Mouse (Mus musculus): Measurements from ENCODE around the gene Ccnk. TPM values are rescaled to one million over a fixed set of nuclear protein-coding genes. Genes with fewer than 3 reads are reported as not detected.

The Ccnk gene
- total and polyA plus RNA-seq, 2 experiments from 2014 or later = 2.1 to 12.1 TPM

DNA sequence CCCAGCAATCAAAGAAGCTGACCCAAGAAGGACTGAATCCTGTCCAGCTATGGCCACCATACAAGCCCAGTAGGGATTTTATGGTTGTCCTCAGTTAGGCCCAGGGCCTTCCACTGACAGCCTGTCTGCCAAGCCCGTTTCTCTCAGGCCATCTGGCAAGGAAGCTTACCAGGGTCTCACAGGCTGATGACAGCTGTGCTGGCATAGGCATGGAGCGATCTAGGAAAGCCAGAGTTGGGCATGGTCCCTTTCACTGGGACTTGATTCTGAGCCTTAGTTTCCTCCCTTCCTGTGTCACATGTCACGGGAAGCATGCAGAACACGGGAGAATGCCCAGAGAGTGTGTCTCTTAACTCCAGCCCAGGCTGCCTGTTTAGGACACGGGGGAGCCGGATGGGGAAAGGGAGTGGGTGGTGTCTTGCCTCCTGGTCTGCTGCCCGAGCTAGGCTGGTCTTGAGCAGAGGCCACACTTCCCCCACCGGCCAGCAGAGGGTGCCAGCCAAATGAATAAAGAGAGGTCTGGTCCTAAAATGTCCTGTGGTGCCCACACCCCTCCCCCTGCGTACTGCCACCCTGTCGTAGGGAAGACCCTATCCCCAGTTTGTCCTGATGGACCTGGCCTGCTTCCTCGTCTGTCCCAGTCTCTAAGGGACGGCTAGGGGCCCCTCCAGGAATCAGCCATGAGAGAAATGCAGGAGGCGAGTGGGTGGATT lies 29.5 kb downstream of the Ccnk start:
- no peaks in the 10 kb centered on the region for H3K9me3 ChIP-seq (ENCODE audit: low read length)
- H3K27ac ChIP-seq (ENCODE audit: low read depth, low read length) = no peak overlapping the region
- H3K27me3 ChIP-seq (ENCODE audit: insufficient read depth, low read length) = no peaks in the 10 kb centered on the region
- H3K9ac ChIP-seq (replicated peaks; ENCODE audit: low read length, poor library complexity, severe bottlenecking) = no peak overlapping the region
- H3K4me3 ChIP-seq (ENCODE audit: low read depth, low read length) = no peak overlapping the region
- WGBS = 31% methylated on average over 12 of the region's 13 CpGs
- TF ChIP-seq CTCF (IDR thresholded peaks at IDR 0.05) = peak; percentile 86
- H3K36me3 ChIP-seq (ENCODE audit: insufficient read depth, low read length) = peaks cover 29% of the 10 kb centered on the region
- DNase-seq (ENCODE audit: low spot score) = peak; percentile 81
- H3K4me2 ChIP-seq (ENCODE audit: low read depth, low read length, poor library complexity, severe bottlenecking) = no peak overlapping the region
- no peaks in the 10 kb centered on the region; the same call in 1 of the 2 replicates for H3K4me1 ChIP-seq (ENCODE audit: insufficient read depth, low read length)
- no peak for ATAC-seq (ENCODE audit: low FRiP score)

DNA sequence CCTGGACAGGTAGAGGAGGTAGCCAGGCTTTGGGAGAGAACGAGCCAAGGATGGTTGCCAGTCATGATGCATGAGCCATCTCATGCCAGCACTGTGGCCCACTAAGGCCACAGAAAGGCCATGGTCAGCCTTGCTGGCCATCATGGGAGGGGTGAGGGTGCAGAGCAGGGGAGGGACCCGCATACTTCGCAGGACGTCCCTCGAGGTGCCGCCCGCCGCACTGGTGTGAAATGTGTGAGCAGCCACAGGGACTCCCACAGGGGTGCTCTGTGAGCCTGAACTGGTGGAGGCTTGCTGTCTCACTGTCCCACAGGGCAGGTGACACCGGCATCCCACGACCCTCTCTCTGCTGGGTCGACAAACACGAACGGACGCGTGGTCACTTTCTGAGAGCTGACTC lies 31.2 kb downstream of the Ccnk start:
- 94% methylated on average over 15 of the region's 15 CpGs for WGBS
- no peak for TF ChIP-seq CTCF (IDR thresholded peaks at IDR 0.05)
- no peaks in the 10 kb centered on the region for H3K27me3 ChIP-seq (ENCODE audit: insufficient read depth, low read length)
- H3K4me2 ChIP-seq (ENCODE audit: low read depth, low read length, poor library complexity, severe bottlenecking) = no peak overlapping the region
- no peak overlapping the region for H3K27ac ChIP-seq (ENCODE audit: low read depth, low read length)
- ATAC-seq (ENCODE audit: low FRiP score) (no peak), DNase-seq (ENCODE audit: low spot score) (no peak)
- no peaks in the 10 kb centered on the region for H3K9me3 ChIP-seq (ENCODE audit: low read length)
- H3K4me1 ChIP-seq (ENCODE audit: insufficient read depth, low read length) = no peaks in the 10 kb centered on the region; the same call in 1 of the 2 replicates
- no peak overlapping the region for H3K4me3 ChIP-seq (ENCODE audit: low read depth, low read length)
- H3K9ac ChIP-seq (replicated peaks; ENCODE audit: low read length, poor library complexity, severe bottlenecking) = no peak overlapping the region
- H3K36me3 ChIP-seq (ENCODE audit: insufficient read depth, low read length) = peaks cover 15% of the 10 kb centered on the region; the same call in 1 of the 2 replicates

DNA sequence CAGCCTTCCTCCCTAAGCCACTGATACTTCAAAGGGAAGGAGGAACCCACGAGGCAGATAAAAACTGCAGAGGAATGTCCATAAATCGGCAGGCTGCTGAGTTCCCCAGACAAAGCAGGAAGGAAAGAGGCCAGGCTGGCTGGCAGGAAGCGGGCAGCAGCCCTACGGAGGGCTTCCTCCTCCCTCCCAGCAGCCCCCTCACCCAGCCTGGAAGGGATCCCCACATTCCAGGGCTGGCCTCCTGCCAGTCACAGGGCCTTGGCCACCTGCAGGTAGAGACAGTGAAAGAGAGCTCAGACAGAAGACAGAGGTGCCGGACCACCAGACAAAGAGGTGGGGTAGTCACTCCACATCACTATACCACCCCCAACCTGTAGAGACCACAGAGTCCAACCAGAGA lies 32.7 kb downstream of the Ccnk start:
- Histone ChIP-seq H3K4me1 (ENCODE audit: insufficient read depth, low read length) (peaks cover 4% of the 10 kb centered on the region; the same call in 1 of the 2 replicates), H3K9ac (replicated peaks; ENCODE audit: low read length, poor library complexity, severe bottlenecking) (no peak overlapping the region), H3K9me3 (ENCODE audit: low read length) (no peaks in the 10 kb centered on the region), H3K27ac (ENCODE audit: low read depth, low read length) (no peak overlapping the region), H3K4me2 (ENCODE audit: low read depth, low read length, poor library complexity, severe bottlenecking) (no peak overlapping the region), H3K4me3 (ENCODE audit: low read depth, low read length) (no peak overlapping the region), H3K27me3 (ENCODE audit: insufficient read depth, low read length) (no peaks in the 10 kb centered on the region), H3K36me3 (ENCODE audit: insufficient read depth, low read length) (0 out of 2 replicates have a peak, but pooled peaks cover 7% of the 10 kb centered on the region)
- TF ChIP-seq CTCF (IDR thresholded peaks at IDR 0.05) = no peak
- ATAC-seq (ENCODE audit: low FRiP score) = no peak
- 46% methylated on average over 5 of the region's 5 CpGs for WGBS
- no peak for DNase-seq (ENCODE audit: low spot score)

DNA sequence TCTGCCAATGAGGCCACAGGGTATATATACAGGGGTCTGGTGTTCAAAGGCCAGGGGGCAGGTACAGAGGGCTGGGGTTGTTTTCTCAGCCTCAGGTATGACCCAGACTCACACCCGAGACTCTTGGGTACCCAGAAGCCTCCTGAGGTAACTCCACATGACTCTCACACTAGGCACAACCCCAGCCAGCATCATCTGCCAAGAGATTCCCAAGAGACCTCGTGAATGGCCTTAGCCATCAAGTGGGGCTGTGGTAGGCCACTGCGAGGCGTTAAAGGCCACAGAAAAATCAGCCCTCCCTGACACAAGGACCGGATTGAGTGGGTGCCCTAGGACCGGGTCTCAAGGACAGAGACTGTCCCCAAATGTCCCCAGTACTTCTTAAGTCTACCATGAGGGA lies 33.1 kb downstream of the Ccnk start:
- no peaks in the 10 kb centered on the region for H3K9me3 ChIP-seq (ENCODE audit: low read length)
- TF ChIP-seq CTCF (IDR thresholded peaks at IDR 0.05) = no peak
- H3K4me2 ChIP-seq (ENCODE audit: low read depth, low read length, poor library complexity, severe bottlenecking) = no peak overlapping the region
- H3K4me3 ChIP-seq (ENCODE audit: low read depth, low read length) = no peak overlapping the region
- no peak overlapping the region for H3K27ac ChIP-seq (ENCODE audit: low read depth, low read length)
- no peak for ATAC-seq (ENCODE audit: low FRiP score)
- no peaks in the 10 kb centered on the region for H3K27me3 ChIP-seq (ENCODE audit: insufficient read depth, low read length)
- H3K4me1 ChIP-seq (ENCODE audit: insufficient read depth, low read length) = peaks cover 4% of the 10 kb centered on the region; the same call in 1 of the 2 replicates
- 0 out of 2 replicates have a peak, but pooled peaks cover 4% of the 10 kb centered on the region for H3K36me3 ChIP-seq (ENCODE audit: insufficient read depth, low read length)
- H3K9ac ChIP-seq (replicated peaks; ENCODE audit: low read length, poor library complexity, severe bottlenecking) = no peak overlapping the region
- 78% methylated on average over 6 of the region's 6 CpGs for WGBS
- no peak for DNase-seq (ENCODE audit: low spot score)

DNA sequence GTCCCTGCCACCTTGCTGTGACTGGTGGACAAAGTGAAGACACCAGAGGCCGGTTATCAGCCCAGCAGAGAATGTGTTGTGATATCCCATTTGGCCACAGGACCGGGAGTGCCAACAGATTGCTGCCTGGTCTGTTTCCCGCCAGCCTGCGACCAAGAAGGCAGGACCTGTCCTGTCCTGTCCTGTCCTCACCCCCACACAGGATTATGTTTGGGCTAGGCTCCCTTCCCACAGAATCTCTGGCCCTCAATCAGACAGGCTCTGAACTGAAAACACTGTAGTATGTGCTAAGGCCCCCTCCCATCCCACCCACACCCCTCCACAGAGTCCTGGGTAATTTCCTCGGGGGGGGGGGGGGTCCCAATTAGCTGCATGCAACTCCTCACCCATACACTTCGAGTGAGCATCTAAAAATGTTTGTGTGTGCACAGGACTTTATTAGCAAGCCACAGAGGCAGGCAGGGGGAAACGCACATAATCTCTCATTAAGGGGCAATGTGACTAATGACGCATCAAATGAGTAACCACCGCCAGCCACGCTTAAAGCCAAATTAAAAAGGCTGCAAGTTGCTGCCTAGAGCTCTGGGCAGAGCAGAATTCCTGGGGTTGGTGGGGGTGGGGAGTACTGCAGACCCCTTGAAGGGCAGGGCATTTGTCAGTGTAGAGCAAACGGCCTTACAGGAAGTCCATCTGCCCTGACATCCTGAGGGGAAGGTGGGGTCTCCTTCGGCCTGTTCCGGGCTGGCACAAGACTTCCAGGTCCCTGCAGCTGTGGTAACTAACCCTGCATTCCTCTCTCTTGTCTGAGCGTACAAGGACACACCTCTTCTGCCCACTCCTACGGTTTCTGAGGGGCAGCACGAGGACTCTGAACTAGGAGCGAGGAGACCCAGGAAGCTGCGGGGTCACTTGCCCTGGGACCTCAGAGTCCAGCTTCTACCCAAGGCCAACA lies 34.0 kb downstream of the Ccnk start:
- H3K27me3 ChIP-seq (ENCODE audit: insufficient read depth, low read length) = no peaks in the 10 kb centered on the region
- peaks cover 4% of the 10 kb centered on the region; the same call in 1 of the 2 replicates for H3K4me1 ChIP-seq (ENCODE audit: insufficient read depth, low read length)
- ATAC-seq (ENCODE audit: low FRiP score) (no peak), DNase-seq (ENCODE audit: low spot score) (peak; percentile 57)
- WGBS = 58% methylated on average over 18 of the region's 18 CpGs
- H3K9me3 ChIP-seq (ENCODE audit: low read length) = no peaks in the 10 kb centered on the region
- H3K4me2 ChIP-seq (ENCODE audit: low read depth, low read length, poor library complexity, severe bottlenecking) = no peak overlapping the region
- no peak for TF ChIP-seq CTCF (IDR thresholded peaks at IDR 0.05)
- no peak overlapping the region for H3K27ac ChIP-seq (ENCODE audit: low read depth, low read length)
- H3K9ac ChIP-seq (replicated peaks; ENCODE audit: low read length, poor library complexity, severe bottlenecking) = no peak overlapping the region
- H3K4me3 ChIP-seq (ENCODE audit: low read depth, low read length) = no peak overlapping the region
- H3K36me3 ChIP-seq (ENCODE audit: insufficient read depth, low read length) = no peaks in the 10 kb centered on the region

Data from midbrain, postnatal 0 days (tissue).